Mouse (Mus musculus): ENCODE data around the gene Tmem9. TPM values are rescaled to one million over a fixed set of nuclear protein-coding genes. Genes with fewer than 3 reads are reported as not detected.
A peak's percentile ranks its signal among the peaks of the same experiment; 100 is the strongest.

Tmem9 gene
- polyA plus RNA-seq, 1 experiment from 2014 or later: 161 TPM

GRCm38 (mm10) chr1:136063991-136064390, 56.0 kb downstream of the Tmem9 start:
- 80% methylated on average over 5 of the region's 5 CpGs for WGBS
- Histone ChIP-seq H3K27me3 (ENCODE audit: insufficient read depth, poor library complexity, severe bottlenecking) (0 out of 2 replicates have a peak, but pooled peaks cover 13% of the 10 kb centered on the region), H3K27ac (no peak overlapping the region), H3K36me3 (no peaks in the 10 kb centered on the region), H3K4me1 (replicated peaks) (peaks cover 18% of the 10 kb centered on the region), H3K4me3 (no peak overlapping the region), H3K9me3 (no peaks in the 10 kb centered on the region)
- no peak for DNase-seq (ENCODE audit: low spot score)

DNA sequence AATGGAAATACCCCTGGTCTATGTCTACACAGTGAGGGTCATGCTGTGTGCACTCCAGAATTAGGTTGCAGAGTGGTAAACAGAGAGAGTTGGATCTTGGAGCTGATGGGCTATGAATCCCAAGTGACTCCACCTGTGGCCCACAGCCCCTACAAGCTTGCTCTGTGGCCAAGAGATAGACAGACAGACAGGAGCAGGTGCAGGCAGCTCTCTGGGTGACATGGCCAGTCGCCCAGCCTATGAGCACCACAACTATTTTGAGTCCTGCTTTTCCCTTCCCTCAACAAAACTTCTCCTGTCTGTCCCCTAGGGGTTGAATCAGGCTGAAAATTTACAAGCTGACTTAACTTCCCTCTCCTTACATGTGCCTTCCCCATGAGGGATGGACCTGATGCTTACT, 58.7 kb downstream of the Tmem9 start:
- no peaks in the 10 kb centered on the region for H3K36me3 ChIP-seq
- no peak for DNase-seq (ENCODE audit: low spot score)
- H3K4me3 ChIP-seq: no peak overlapping the region
- no peak overlapping the region for H3K27ac ChIP-seq
- WGBS: 54% methylated on average over 1 of the region's 1 CpGs
- H3K9me3 ChIP-seq: no peaks in the 10 kb centered on the region
- H3K4me1 ChIP-seq (replicated peaks): peaks cover 15% of the 10 kb centered on the region
- 0 out of 2 replicates have a peak, but pooled peaks cover 13% of the 10 kb centered on the region for H3K27me3 ChIP-seq (ENCODE audit: insufficient read depth, poor library complexity, severe bottlenecking)

GRCm38 (mm10) chr1:136067579-136067978, 59.6 kb downstream of the Tmem9 start:
- no peak overlapping the region for H3K27ac ChIP-seq
- H3K27me3 ChIP-seq (ENCODE audit: insufficient read depth, poor library complexity, severe bottlenecking): 0 out of 2 replicates have a peak, but pooled peaks cover 13% of the 10 kb centered on the region
- no peaks in the 10 kb centered on the region for H3K36me3 ChIP-seq
- H3K4me3 ChIP-seq: no peak overlapping the region
- DNase-seq (ENCODE audit: low spot score): no peak
- H3K9me3 ChIP-seq: no peaks in the 10 kb centered on the region
- peaks cover 14% of the 10 kb centered on the region; the same call in 1 of the 2 replicates for H3K4me1 ChIP-seq (replicated peaks)
- 69% methylated on average over 3 of the region's 3 CpGs for WGBS

DNA sequence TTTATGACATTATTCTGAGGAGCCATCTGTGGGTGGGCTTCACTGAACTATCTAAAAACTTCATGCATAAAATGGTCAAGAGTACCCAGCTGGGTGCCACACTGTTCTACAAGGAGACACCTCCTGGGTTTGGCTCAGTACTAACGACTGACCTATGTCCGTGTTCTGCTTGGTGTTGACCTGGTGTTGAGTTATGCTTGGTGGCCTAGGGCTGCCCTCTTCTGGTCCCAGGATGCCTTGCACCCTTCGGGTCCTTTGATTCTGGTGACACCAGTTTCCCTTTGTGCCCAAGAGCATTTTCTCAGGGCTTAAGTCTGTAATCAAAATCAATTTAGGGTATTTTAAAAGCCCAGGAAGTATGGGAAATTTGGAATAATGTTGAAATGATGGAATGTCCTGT, 68.1 kb downstream of the Tmem9 start:
- Histone ChIP-seq H3K27ac (no peak overlapping the region), H3K27me3 (ENCODE audit: insufficient read depth, poor library complexity, severe bottlenecking) (peaks cover 2% of the 10 kb centered on the region; the same call in 1 of the 2 replicates), H3K4me1 (replicated peaks) (no peaks in the 10 kb centered on the region), H3K9me3 (no peaks in the 10 kb centered on the region), H3K36me3 (no peaks in the 10 kb centered on the region), H3K4me3 (no peak overlapping the region)
- 9% methylated on average over 3 of the region's 3 CpGs for WGBS
- peak; percentile 54 for DNase-seq (ENCODE audit: low spot score)

DNA sequence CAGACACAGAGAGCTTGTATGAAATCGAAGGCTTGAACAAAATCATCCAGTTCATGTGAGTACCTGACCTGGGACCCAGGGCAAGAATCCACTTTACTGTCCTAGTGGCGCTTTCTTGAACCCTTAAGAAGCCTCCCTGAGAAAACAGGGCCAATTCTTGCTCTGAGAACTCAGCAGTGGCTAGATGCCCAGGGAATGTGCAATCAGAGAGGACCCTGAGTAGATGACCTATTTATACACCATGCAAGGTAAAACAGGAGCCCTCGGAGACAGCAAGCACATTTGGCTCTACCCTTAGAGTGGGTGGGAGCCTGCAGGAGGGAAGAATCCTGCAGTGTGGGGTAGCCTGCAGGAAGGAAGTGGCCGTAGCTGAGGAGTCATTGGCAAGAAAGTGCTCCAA, 69.7 kb downstream of the Tmem9 start:
- Histone ChIP-seq H3K36me3 (no peaks in the 10 kb centered on the region), H3K27me3 (ENCODE audit: insufficient read depth, poor library complexity, severe bottlenecking) (peaks cover 2% of the 10 kb centered on the region; the same call in 1 of the 2 replicates), H3K4me1 (replicated peaks) (no peaks in the 10 kb centered on the region), H3K9me3 (0 out of 2 replicates have a peak, but pooled peaks cover 5% of the 10 kb centered on the region), H3K4me3 (no peak overlapping the region), H3K27ac (no peak overlapping the region)
- WGBS: 72% methylated on average over 4 of the region's 4 CpGs
- no peak for DNase-seq (ENCODE audit: low spot score)

DNA sequence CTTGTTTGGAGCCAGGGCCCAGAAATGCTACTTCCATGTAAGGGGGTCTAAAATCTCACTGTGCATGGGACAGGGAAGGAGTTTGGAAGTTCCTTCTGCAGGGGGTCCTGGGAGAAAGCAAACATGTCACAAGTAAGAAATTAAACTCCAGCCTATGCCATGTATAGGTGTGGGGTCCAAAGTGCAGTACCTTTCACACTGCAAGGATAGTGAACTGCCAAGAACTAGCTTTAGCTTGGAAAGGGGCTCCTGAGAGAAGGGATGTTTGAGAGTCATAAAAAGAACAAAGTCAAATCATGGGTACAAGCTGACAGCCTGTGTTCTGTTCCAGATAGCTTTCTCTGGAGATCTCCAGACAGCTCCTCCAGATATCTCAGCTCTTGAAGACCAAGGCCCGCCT, 73.2 kb downstream of the Tmem9 start:
- Histone ChIP-seq H3K36me3 (no peaks in the 10 kb centered on the region), H3K4me3 (no peak overlapping the region), H3K27ac (no peak overlapping the region), H3K9me3 (0 out of 2 replicates have a peak, but pooled peaks cover 5% of the 10 kb centered on the region), H3K4me1 (replicated peaks) (no peaks in the 10 kb centered on the region), H3K27me3 (ENCODE audit: insufficient read depth, poor library complexity, severe bottlenecking) (peaks cover 2% of the 10 kb centered on the region; the same call in 1 of the 2 replicates)
- DNase-seq (ENCODE audit: low spot score): no peak
- WGBS: 84% methylated on average over 1 of the region's 1 CpGs

Other genes starting within 250 kb of the Tmem9 start
- 19.3 and 21.7 TPM in 2 replicates for gene Phlda3, start 242.0 kb upstream of the Tmem9 start, polyA plus RNA-seq (2016; fragmentation: Nextera tagmentation; extraction: Ambion mirVana)
- 0.85 and 3.2 TPM in 2 replicates for gene Tnni1, start 228.7 kb upstream of the Tmem9 start, polyA plus RNA-seq (2016; fragmentation: Nextera tagmentation; extraction: Ambion mirVana)
- gene Lad1, start 189.6 kb upstream of the Tmem9 start, polyA plus RNA-seq (2016; fragmentation: Nextera tagmentation; extraction: Ambion mirVana): 1.0 and 3.9 TPM in 2 replicates
- 0.35 and 2.9 TPM in 2 replicates for gene Tnnt2, start 171.8 kb upstream of the Tmem9 start, polyA plus RNA-seq (2016; fragmentation: Nextera tagmentation; extraction: Ambion mirVana)
- 0.20 TPM in 1 of 2 replicates, not detected in the other for gene Pkp1, start 88.9 kb upstream of the Tmem9 start, polyA plus RNA-seq (2016; fragmentation: Nextera tagmentation; extraction: Ambion mirVana)
- 0.09 TPM in 1 of 2 replicates, not detected in the other for gene Igfn1, start 1.8 kb upstream of the Tmem9 start, polyA plus RNA-seq (2016; fragmentation: Nextera tagmentation; extraction: Ambion mirVana)
- not detected in 2 replicates for gene Ascl5, start 42.7 kb downstream of the Tmem9 start, polyA plus RNA-seq (2016; fragmentation: Nextera tagmentation; extraction: Ambion mirVana)
- gene Cacna1s, start 44.6 kb downstream of the Tmem9 start, polyA plus RNA-seq (2016; fragmentation: Nextera tagmentation; extraction: Ambion mirVana): 0.07 and 0.47 TPM in 2 replicates
- gene Kif21b, start 123.2 kb downstream of the Tmem9 start, polyA plus RNA-seq (2016; fragmentation: Nextera tagmentation; extraction: Ambion mirVana): 6.6 and 15.5 TPM in 2 replicates
- gene Mroh3, start 204.7 kb downstream of the Tmem9 start, polyA plus RNA-seq (2016; fragmentation: Nextera tagmentation; extraction: Ambion mirVana): 0.40 and 0.47 TPM in 2 replicates
- 19.8 and 25.6 TPM in 2 replicates for gene Inava, start 226.1 kb downstream of the Tmem9 start, polyA plus RNA-seq (2016; fragmentation: Nextera tagmentation; extraction: Ambion mirVana)

Data from hindbrain, embryonic 10.5 days (tissue).